Mouse (Mus musculus) intestine, postnatal 0 days (tissue): Measurements from ENCODE around the gene Ikzf4. TPM values are rescaled to one million over a fixed set of nuclear protein-coding genes. Genes with fewer than 3 reads are reported as not detected.

Experiments
- ATAC-seq: fragments of 200-750 bp; cut with Nextera tagmentation; 2 replicates; pipeline ENCODE4 v1.8.0; 2017; ENCODE audit warnings: mild to moderate bottlenecking, moderate TSS enrichment, moderate library complexity
- H3K27ac ChIP-seq: fragments of 300-500 bp; sonication (generic); 2 replicates; pipeline ENCODE4 v1.5.1; 2014; ENCODE audit warnings: mild to moderate bottlenecking, low read depth, low read length, moderate library complexity
- H3K27me3 ChIP-seq: fragments of 300-500 bp; sonication (generic); replicated peaks from 2 replicates; pipeline ENCODE4 v1.6.1; 2014; ENCODE audit warnings: low read length, mixed read lengths; ENCODE audit not compliant: control insufficient read depth, insufficient read depth
- H3K36me3 ChIP-seq: fragments of 300-500 bp; sonication (generic); 2 replicates; pipeline ENCODE4 v1.6.1; 2014; ENCODE audit warnings: mild to moderate bottlenecking, moderate library complexity; ENCODE audit not compliant: control insufficient read depth, insufficient read depth
- H3K4me1 ChIP-seq: fragments of 300-500 bp; sonication (generic); replicated peaks from 2 replicates; pipeline ENCODE4 v1.6.1; 2014; ENCODE audit warnings: antibody characterized with exemption, low read length, mixed read lengths; ENCODE audit not compliant: control insufficient read depth, insufficient read depth
- H3K4me2 ChIP-seq: fragments of 300-500 bp; sonication (generic); replicated peaks from 2 replicates; pipeline ENCODE4 v1.6.1; 2014; ENCODE audit warnings: low read depth, mild to moderate bottlenecking, moderate library complexity
- H3K4me3 ChIP-seq: fragments of 300-500 bp; sonication (generic); 2 replicates; pipeline ENCODE4 v1.5.1; 2014; ENCODE audit warnings: low read depth, low read length
- H3K9ac ChIP-seq: fragments of 300-500 bp; sonication (generic); 2 replicates; pipeline ENCODE4 v1.6.1; 2014; ENCODE audit warnings: mild to moderate bottlenecking, low read depth, low read length
- H3K9me3 ChIP-seq: fragments of 300-500 bp; sonication (generic); 2 replicates; pipeline ENCODE4 v1.6.1; 2016; ENCODE audit warnings: mixed run types; ENCODE audit not compliant: control insufficient read depth
- CTCF ChIP-seq: sonication (generic); IDR thresholded peaks from 2 replicates; pipeline ENCODE4 v1.5.1; 2016; ENCODE audit warnings: low read depth, mild to moderate bottlenecking, control low read depth, antibody characterized with exemption, moderate library complexity
- WGBS: fragments of 180-500 bp; shearing (Covaris S2); extraction: QIAGEN DNeasy Blood & Tissue Kit; methylation state at CpG from one replicate; pipeline ENCODE4 v1.1.7; 2014; 5-methylcytosine and 5-hydroxymethylcytosine counted together
- polyA plus RNA-seq: library from polyadenylated mRNA; unstranded; fragments of >200 nt; fragmentation: Nextera tagmentation; extraction: Ambion mirVana; gene quantifications from 2 replicates; pipeline ENCODE4 v1.2.1, GENCODE M21; 2015

The Ikzf4 gene
- polyA plus RNA-seq, 1 experiment from 2014 or later = 0.95 TPM

DNA sequence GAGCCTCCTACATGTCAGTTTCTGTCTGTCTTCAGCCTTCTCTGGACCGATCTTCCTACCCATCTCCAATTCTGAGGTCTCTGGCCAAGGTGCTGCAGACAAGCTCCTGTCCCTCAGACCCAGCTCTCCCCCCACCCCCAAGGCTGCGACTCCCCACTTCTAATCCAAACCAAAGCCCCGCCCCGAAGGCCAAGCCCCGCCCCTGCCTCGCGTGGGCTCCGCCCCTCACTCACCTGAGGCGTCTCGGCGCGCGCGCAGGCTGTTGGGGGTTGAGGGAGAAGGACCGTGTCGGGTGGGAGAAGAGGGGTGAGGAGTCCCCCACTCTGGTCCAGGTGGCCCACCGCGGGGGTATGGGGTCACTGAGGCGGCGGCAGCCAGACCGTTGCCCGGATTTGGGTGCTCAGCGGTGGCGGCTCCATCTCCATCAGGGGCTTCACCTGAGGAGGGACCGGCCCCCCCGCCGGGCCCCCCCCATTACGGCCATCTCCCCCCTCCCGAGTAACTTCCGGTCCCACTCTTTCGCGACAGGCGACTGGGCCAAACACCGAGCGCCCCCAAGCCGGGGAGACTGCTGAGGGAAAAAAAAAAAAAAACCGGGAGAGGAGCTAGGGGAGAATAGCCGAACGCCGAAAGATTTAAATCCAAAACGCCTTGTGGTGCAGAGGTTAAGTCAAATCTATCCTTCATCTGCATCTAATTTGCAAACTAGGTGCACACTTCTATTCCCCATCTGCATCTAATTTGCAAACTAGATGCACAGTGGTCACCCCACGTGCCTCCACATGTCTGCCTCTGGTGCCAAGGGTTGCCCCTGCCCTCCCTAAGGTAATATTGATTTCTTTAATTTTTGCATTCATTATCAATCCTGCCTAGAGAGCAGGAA is 23.2 kb upstream of the Ikzf4 start:
- peak overlapping the region; percentile 65 for H3K4me3 ChIP-seq
- WGBS = 2% methylated on average over 42 of the region's 42 CpGs
- H3K27ac ChIP-seq = no peak overlapping the region
- H3K9me3 ChIP-seq = no peaks in the 10 kb centered on the region
- ATAC-seq = 0 out of 2 replicates have a peak, but pooled peaks have one; percentile 48
- H3K36me3 ChIP-seq = peaks cover 5% of the 10 kb centered on the region; the same call in 1 of the 2 replicates
- peak overlapping the region; percentile 61 for H3K9ac ChIP-seq
- peak overlapping the region; percentile 96 for H3K4me2 ChIP-seq
- TF ChIP-seq CTCF = no peak
- H3K27me3 ChIP-seq = no peaks in the 10 kb centered on the region
- no peaks in the 10 kb centered on the region; the same call in 1 of the 2 replicates for H3K4me1 ChIP-seq

DNA sequence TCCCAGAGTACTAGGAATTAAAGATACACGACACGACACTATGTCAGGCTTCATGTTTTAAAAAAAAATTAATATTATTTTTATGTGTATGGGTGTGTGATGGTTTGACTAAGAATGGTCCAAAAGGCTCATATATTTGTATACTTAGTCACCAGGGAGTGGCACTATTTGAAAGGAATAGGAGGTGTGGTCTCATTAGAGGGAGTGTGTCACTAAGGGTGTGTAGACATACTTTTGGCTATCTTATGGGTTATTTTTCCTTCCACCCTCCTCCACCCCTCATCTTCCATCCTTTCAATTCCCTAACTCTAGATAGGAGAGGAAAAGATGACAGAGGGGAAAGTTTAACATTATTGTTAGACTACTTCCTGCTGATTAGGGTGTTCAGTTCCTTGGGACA is 20.0 kb upstream of the Ikzf4 start:
- Histone ChIP-seq H3K27me3 (no peaks in the 10 kb centered on the region), H3K9me3 (no peaks in the 10 kb centered on the region), H3K9ac (no peak overlapping the region), H3K4me1 (no peaks in the 10 kb centered on the region; the same call in 1 of the 2 replicates), H3K4me2 (no peak overlapping the region), H3K36me3 (peaks cover 4% of the 10 kb centered on the region; the same call in 1 of the 2 replicates), H3K27ac (no peak overlapping the region), H3K4me3 (no peak overlapping the region)
- 96% methylated on average over 2 of the region's 2 CpGs for WGBS
- no peak for ATAC-seq
- no peak for TF ChIP-seq CTCF

DNA sequence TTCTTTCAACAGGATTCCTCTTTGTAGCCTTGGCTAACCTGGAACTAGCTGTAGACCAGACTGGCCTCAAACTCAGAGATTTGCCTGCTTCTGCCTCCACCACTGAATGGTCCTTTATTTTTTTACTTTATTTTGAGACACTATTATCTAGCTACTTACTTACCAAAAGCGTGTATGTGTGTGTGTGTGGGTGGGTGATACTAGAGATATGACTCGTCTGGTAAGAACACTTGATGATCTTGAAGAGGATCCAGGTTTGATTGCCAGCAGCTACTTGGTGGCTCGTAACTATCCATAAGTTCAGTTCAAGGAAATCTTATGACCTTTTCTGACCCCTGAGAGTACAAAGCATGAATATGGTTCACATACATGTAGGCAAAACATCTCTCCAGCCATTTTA is 19.5 kb upstream of the Ikzf4 start:
- Histone ChIP-seq H3K36me3 (no peaks in the 10 kb centered on the region), H3K4me2 (no peak overlapping the region), H3K4me1 (no peaks in the 10 kb centered on the region; the same call in 1 of the 2 replicates), H3K27me3 (no peaks in the 10 kb centered on the region), H3K27ac (no peak overlapping the region), H3K9ac (no peak overlapping the region), H3K9me3 (no peaks in the 10 kb centered on the region), H3K4me3 (no peak overlapping the region)
- WGBS = 83% methylated on average over 3 of the region's 3 CpGs
- no peak for ATAC-seq
- no peak for TF ChIP-seq CTCF

DNA sequence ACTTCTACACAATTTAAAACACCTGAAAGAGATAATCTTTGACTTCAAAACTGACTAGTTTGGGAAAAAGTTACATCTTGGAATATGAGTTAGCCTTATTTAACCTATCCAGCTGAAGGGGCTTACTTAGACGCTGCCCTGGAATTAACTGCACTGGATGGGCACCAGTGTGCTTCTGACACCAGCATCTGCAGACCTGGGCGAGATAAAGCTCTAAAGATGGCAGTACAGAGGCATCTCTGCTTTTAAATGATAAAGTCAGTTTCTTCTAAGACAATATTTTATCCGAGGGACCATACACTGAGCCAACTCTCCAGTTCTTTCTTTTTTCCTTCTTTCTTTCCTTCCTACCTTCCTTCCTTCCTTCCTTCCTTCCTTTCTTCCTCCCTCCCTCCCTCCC is 19.0 kb upstream of the Ikzf4 start:
- Histone ChIP-seq H3K27me3 (no peaks in the 10 kb centered on the region), H3K4me2 (no peak overlapping the region), H3K36me3 (no peaks in the 10 kb centered on the region), H3K4me1 (no peaks in the 10 kb centered on the region; the same call in 1 of the 2 replicates), H3K27ac (no peak overlapping the region), H3K9ac (no peak overlapping the region), H3K9me3 (no peaks in the 10 kb centered on the region), H3K4me3 (no peak overlapping the region)
- TF ChIP-seq CTCF = no peak
- ATAC-seq = no peak
- WGBS = 80% methylated on average over 3 of the region's 3 CpGs

DNA sequence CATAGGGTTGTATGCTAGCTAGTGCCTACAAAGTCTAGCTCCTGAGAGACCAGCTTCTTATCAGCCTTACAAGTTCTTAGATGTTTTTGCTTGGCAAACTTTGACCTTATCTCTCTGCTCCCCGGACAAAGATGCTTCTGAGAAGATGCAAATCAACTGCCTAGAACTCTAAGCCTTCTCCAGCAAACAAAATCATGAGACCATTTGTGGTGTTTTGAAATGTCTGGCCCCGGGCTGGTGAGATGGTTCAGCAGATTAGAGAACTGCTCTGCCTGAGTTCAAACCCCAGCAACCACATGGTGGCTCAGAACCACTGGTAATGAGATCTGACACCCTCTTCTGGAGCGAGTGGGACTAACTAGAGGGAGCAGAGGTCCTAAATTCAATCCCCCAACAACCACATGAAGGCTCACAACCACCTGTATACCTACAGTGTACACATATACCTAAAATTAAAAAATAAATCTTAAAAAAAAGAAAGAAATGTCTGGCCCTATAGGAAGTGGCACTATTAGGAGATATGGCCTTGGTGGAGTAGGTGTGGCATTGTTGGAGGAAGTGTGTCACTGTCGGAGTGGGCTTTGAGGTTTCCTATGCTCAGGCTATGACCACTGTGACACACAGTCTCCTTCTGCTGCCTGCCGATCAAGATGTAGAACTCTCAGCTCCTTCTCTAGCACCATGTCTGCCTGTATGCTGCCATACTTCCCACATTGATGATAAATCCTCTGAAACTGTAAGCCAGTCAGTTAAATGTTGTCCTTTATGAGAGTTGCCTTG is 17.8 kb upstream of the Ikzf4 start:
- TF ChIP-seq CTCF = no peak
- no peaks in the 10 kb centered on the region for H3K9me3 ChIP-seq

DNA sequence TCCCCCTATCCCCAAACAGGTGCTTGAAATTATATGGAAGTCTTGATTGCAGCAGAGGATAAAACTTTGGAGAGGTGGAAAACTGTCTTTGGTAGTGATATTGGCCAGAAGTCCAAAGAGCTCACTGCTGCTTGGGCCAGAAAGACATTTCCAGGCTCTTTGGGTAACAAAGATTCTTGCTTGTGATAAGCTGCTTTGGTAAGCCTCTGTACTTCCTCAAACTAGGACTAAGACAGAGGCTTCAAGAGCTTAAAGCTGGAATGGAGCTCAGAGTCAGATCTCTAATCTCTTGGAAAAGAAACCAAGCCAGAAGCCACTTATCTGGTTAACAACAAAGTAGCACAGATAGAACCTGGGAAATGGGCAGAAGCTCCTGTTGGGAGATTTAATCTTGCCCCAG is 16.7 kb upstream of the Ikzf4 start:
- no peaks in the 10 kb centered on the region for H3K36me3 ChIP-seq
- H3K4me2 ChIP-seq = no peak overlapping the region
- H3K9ac ChIP-seq = no peak overlapping the region
- TF ChIP-seq CTCF = no peak
- no peak for ATAC-seq
- no peak overlapping the region for H3K4me3 ChIP-seq
- no peaks in the 10 kb centered on the region for H3K4me1 ChIP-seq
- H3K27me3 ChIP-seq = no peaks in the 10 kb centered on the region
- H3K9me3 ChIP-seq = no peaks in the 10 kb centered on the region
- H3K27ac ChIP-seq = no peak overlapping the region

More for the DNA sequence above, 17.8 kb upstream of the Ikzf4 start:
- Histone ChIP-seq H3K36me3 (no peaks in the 10 kb centered on the region), H3K9ac (no peak overlapping the region), H3K27ac (no peak overlapping the region), H3K27me3 (no peaks in the 10 kb centered on the region), H3K4me2 (no peak overlapping the region), H3K4me3 (no peak overlapping the region), H3K4me1 (no peaks in the 10 kb centered on the region; the same call in 1 of the 2 replicates)
- no peak for ATAC-seq
- WGBS = 53% methylated on average over 5 of the region's 5 CpGs
